Mouse (Mus musculus): ENCODE measurements around the gene Olfr1357.

- TF ChIP-seq CTCF (IDR thresholded peaks at IDR 0.05; ENCODE audit: borderline replicate concordance, extremely low read depth, insufficient read depth, insufficient read length) = no peak
- no peak for TF ChIP-seq POLR2A (IDR thresholded peaks at IDR 0.05; ENCODE audit: borderline replicate concordance, extremely low read depth, insufficient read depth, insufficient read length, poor library complexity, severe bottlenecking)
Measured at GRCm38 (mm10) chr10:78573226-78573625, 44.6 kb downstream of the Olfr1357 start.
